ENCODE assay signal across 9 mouse cellular contexts in genomic region chr7:47014564-47015389, GRCm38 (mm10). TPM values are rescaled to one million over a fixed set of nuclear protein-coding genes. Genes with fewer than 3 reads are reported as not detected.
DNase-seq lines count a peak whose midpoint lies in the region; ATAC-seq and TF ChIP-seq lines count a peak whose summit lies in the region.
"Had no signal": no experiment of that assay in that cellular context is flagged by ENCODE, and none has a peak within 500 bp of the region (broad histone marks: within the 10 kb centered on the region; RNA-seq: fewer than 3 reads in every experiment).

No protein-coding gene starts in this region.

- no peak overlapping the region for H3K4me3 ChIP-seq in forebrain, embryonic 15.5 days
- H3K4me3 ChIP-seq in forebrain, embryonic 11.5 days (ENCODE audit: low read depth, low read length), result no peak overlapping the region
- no peak overlapping the region for H3K4me3 ChIP-seq in heart, embryonic 14.5 days (ENCODE audit: control insufficient read depth in 1 of 2, insufficient read depth in 1 of 2, low read depth in 1 of 2, low read length in 2 of 2)
- no peak overlapping the region for H3K4me3 ChIP-seq in lung, embryonic 14.5 days (ENCODE audit: low read depth, low read length)

- no peak overlapping the region for H3K4me2 ChIP-seq in forebrain, embryonic 15.5 days (replicated peaks)
- no peak overlapping the region for H3K4me2 ChIP-seq in forebrain, embryonic 11.5 days (ENCODE audit: low read depth, low read length, severe bottlenecking)
- H3K4me2 ChIP-seq in heart, embryonic 14.5 days (ENCODE audit: low read length), result peak overlapping the region; percentile 45; the same call in 1 of the 2 replicates
- peak overlapping the region; percentile 43; the same call in 1 of the 2 replicates for H3K4me2 ChIP-seq in lung, embryonic 14.5 days

- H3K27ac ChIP-seq in forebrain, embryonic 15.5 days (replicated peaks), result 0 out of 2 replicates have a peak overlapping the region, but pooled peaks have one; percentile 38
- no peak overlapping the region for H3K27ac ChIP-seq in forebrain, embryonic 11.5 days (ENCODE audit: low read depth, low read length)
- peak overlapping the region; percentile 86 to 91 for H3K27ac ChIP-seq in heart, embryonic 14.5 days (replicated peaks in 1 of 2; ENCODE audit: control insufficient read depth in 1 of 2, insufficient read depth in 1 of 2, low read depth in 2 of 2, low read length in 2 of 2)
- H3K27ac ChIP-seq in lung, embryonic 14.5 days (ENCODE audit: low read depth), result peak overlapping the region; percentile 84

- WGBS in forebrain, embryonic 15.5 days, result 53% methylated on average over 11 of the region's 11 CpGs
- 67% methylated on average over 10 of the region's 11 CpGs for WGBS in forebrain, embryonic 11.5 days
- 47% methylated on average over 10 of the region's 11 CpGs for WGBS in heart, embryonic 14.5 days
- 49% methylated on average over 10 of the region's 11 CpGs for whole genome bisulfite sequencing in lung, embryonic 14.5 days

- H3K4me1 ChIP-seq in forebrain, embryonic 15.5 days, result peaks cover 12% of the 10 kb centered on the region
- H3K4me1 ChIP-seq in forebrain, embryonic 11.5 days (replicated peaks; ENCODE audit: control insufficient read depth, insufficient read depth, low read length), result no peaks in the 10 kb centered on the region
- H3K4me1 ChIP-seq in heart, embryonic 14.5 days (ENCODE audit: control insufficient read depth in 2 of 2, insufficient read depth in 2 of 2, low read length in 2 of 2), result peaks cover 16 to 23% of the 10 kb centered on the region in 2 experiments
- peaks cover 7% of the 10 kb centered on the region for H3K4me1 ChIP-seq in lung, embryonic 14.5 days (ENCODE audit: insufficient read depth)

- H3K9ac ChIP-seq in forebrain, embryonic 15.5 days (replicated peaks), result no peak overlapping the region
- no peak overlapping the region for H3K9ac ChIP-seq in forebrain, embryonic 11.5 days (ENCODE audit: low read length)
- H3K9ac ChIP-seq in heart, embryonic 14.5 days (ENCODE audit: low read length), result peak overlapping the region; percentile 30; the same call in 1 of the 2 replicates
- H3K9ac ChIP-seq in lung, embryonic 14.5 days, result no peak overlapping the region

- no peaks in the 10 kb centered on the region for H3K27me3 ChIP-seq in forebrain, embryonic 15.5 days
- H3K27me3 ChIP-seq in forebrain, embryonic 11.5 days (ENCODE audit: control insufficient read depth, insufficient read depth, low read length), result no peaks in the 10 kb centered on the region
- H3K27me3 ChIP-seq in heart, embryonic 14.5 days (ENCODE audit: control insufficient read depth, insufficient read depth, low read length), result no peaks in the 10 kb centered on the region
- H3K27me3 ChIP-seq in lung, embryonic 14.5 days (ENCODE audit: insufficient read depth, low read length), result no peaks in the 10 kb centered on the region

- TF ChIP-seq CTCF in lung, embryonic 14.5 days (IDR thresholded peaks at IDR 0.05; ENCODE audit: low read depth), result no peak

- ATAC-seq in forebrain, embryonic 15.5 days (replicated peaks), result no peak
- no peak for ATAC-seq in forebrain, embryonic 11.5 days (replicated peaks; ENCODE audit: low FRiP score)
- ATAC-seq in heart, embryonic 14.5 days (ENCODE audit: insufficient number of reproducible peaks, insufficient read depth, low FRiP score, low read depth), result 0 out of 2 replicates have a peak, but pooled peaks have one; percentile 36
- no peak for ATAC-seq in lung, embryonic 14.5 days (ENCODE audit: insufficient read depth)

- no peaks in the 10 kb centered on the region for H3K9me3 ChIP-seq in forebrain, embryonic 15.5 days
- H3K9me3 ChIP-seq in forebrain, embryonic 11.5 days (ENCODE audit: control insufficient read depth, low read length), result no peaks in the 10 kb centered on the region
- no peaks in the 10 kb centered on the region for H3K9me3 ChIP-seq in heart, embryonic 14.5 days (ENCODE audit: control insufficient read depth, low read length)
- H3K9me3 ChIP-seq in lung, embryonic 14.5 days (ENCODE audit: low read depth, low read length), result no peaks in the 10 kb centered on the region

- DNase-seq in forebrain, embryonic 11.5 days (ENCODE audit: low spot score), result no peak
- DNase-seq in Muller cell, postnatal 12 days (ENCODE audit: inconsistent ontology term), result peak; percentile 62
- DNase-seq in lung, embryonic 14.5 days, result peak; percentile 58
- no peak for DNase-seq in layer of hippocampus, adult 11-12 months (ENCODE audit: low spot score)
- no peak for DNase-seq in cerebellum, adult 11-12 months
- DNase-seq in layer of hippocampus, adult 18-20 months (ENCODE audit: low spot score in 2 of 2), result no peak

- H3K36me3 ChIP-seq in forebrain, embryonic 15.5 days, result no peaks in the 10 kb centered on the region
- no peaks in the 10 kb centered on the region for H3K36me3 ChIP-seq in forebrain, embryonic 11.5 days (ENCODE audit: control insufficient read depth, insufficient read depth, low read length)
- no peaks in the 10 kb centered on the region for H3K36me3 ChIP-seq in heart, embryonic 14.5 days (ENCODE audit: control insufficient read depth, insufficient read depth, low read length)
- no peaks in the 10 kb centered on the region for H3K36me3 ChIP-seq in lung, embryonic 14.5 days (ENCODE audit: insufficient read depth)

RNA-seq across cellular contexts. Expression of gene Spty2d1, which starts 6.6 kb away (rescaled TPM):
- 11.5 and 12.2 TPM in 2 replicates for polyA plus RNA-seq in forebrain, embryonic 15.5 days (2015; fragmentation: Nextera tagmentation; extraction: Ambion mirVana)
- 12.7 and 14.0 TPM in 2 replicates for polyA plus RNA-seq in forebrain, embryonic 11.5 days (2014; fragmentation: Nextera tagmentation; extraction: Ambion mirVana)
- polyA plus RNA-seq in heart, embryonic 14.5 days (2014; fragmentation: Nextera tagmentation; extraction: Ambion mirVana), result 13.0 and 14.0 TPM in 2 replicates
- polyA plus RNA-seq in lung, embryonic 14.5 days (2014; fragmentation: Nextera tagmentation; extraction: Ambion mirVana), result 23.6 and 23.8 TPM in 2 replicates
- total RNA-seq in layer of hippocampus, adult 18-20 months (2021), result 10 to 100 TPM; 18.7 to 20.4 TPM

RNA-seq across cellular contexts. Expression of gene Gm9999, which starts 31.4 kb away (rescaled TPM):
- not detected in 2 replicates for polyA plus RNA-seq in forebrain, embryonic 15.5 days (2015; fragmentation: Nextera tagmentation; extraction: Ambion mirVana)
- polyA plus RNA-seq in forebrain, embryonic 11.5 days (2014; fragmentation: Nextera tagmentation; extraction: Ambion mirVana), result not detected in 2 replicates
- not detected in 2 replicates for polyA plus RNA-seq in heart, embryonic 14.5 days (2014; fragmentation: Nextera tagmentation; extraction: Ambion mirVana)
- not detected in 2 replicates for polyA plus RNA-seq in lung, embryonic 14.5 days (2014; fragmentation: Nextera tagmentation; extraction: Ambion mirVana)
- total RNA-seq in layer of hippocampus, adult 18-20 months (2021), result not detected
- total RNA-seq: hematopoietic stem cell, adult 5-6 weeks had no signal

RNA-seq across cellular contexts. Expression of gene Tmem86a, which starts 35.6 kb away (rescaled TPM):
- polyA plus RNA-seq in forebrain, embryonic 15.5 days (2015; fragmentation: Nextera tagmentation; extraction: Ambion mirVana), result 25.4 and 25.7 TPM in 2 replicates
- 6.9 and 9.4 TPM in 2 replicates for polyA plus RNA-seq in forebrain, embryonic 11.5 days (2014; fragmentation: Nextera tagmentation; extraction: Ambion mirVana)
- polyA plus RNA-seq in heart, embryonic 14.5 days (2014; fragmentation: Nextera tagmentation; extraction: Ambion mirVana), result 18.0 and 18.7 TPM in 2 replicates
- polyA plus RNA-seq in lung, embryonic 14.5 days (2014; fragmentation: Nextera tagmentation; extraction: Ambion mirVana), result 31.9 and 32.1 TPM in 2 replicates
- total RNA-seq in layer of hippocampus, adult 18-20 months (2021), result 10 to 100 TPM in 1 of 2 experiments, 1 to 10 TPM in 1; 9.4 to 11.7 TPM

RNA-seq across cellular contexts. Expression of gene Uevld, which starts 56.5 kb away (rescaled TPM):
- polyA plus RNA-seq in forebrain, embryonic 15.5 days (2015; fragmentation: Nextera tagmentation; extraction: Ambion mirVana), result 8.1 and 8.9 TPM in 2 replicates
- 13.9 and 14.3 TPM in 2 replicates for polyA plus RNA-seq in forebrain, embryonic 11.5 days (2014; fragmentation: Nextera tagmentation; extraction: Ambion mirVana)
- 9.8 TPM in 2 replicates for polyA plus RNA-seq in heart, embryonic 14.5 days (2014; fragmentation: Nextera tagmentation; extraction: Ambion mirVana)
- 14.9 TPM in 2 replicates for polyA plus RNA-seq in lung, embryonic 14.5 days (2014; fragmentation: Nextera tagmentation; extraction: Ambion mirVana)
- 10 to 100 TPM; 14.3 to 16.4 TPM for total RNA-seq in layer of hippocampus, adult 18-20 months (2021)

Comparison
In these comparisons a context has a peak if more than half of its experiments do, and no peak if none do; other contexts are left out.
1. H3K4me2 ChIP-seq: peak in heart, embryonic 14.5 days (single experiment) and lung, embryonic 14.5 days (single experiment); none in forebrain, embryonic 15.5 days (single experiment) and forebrain, embryonic 11.5 days (single experiment).
2. DNase-seq: peak in Muller cell, postnatal 12 days (single experiment) and lung, embryonic 14.5 days (single experiment); none in forebrain, embryonic 11.5 days (single experiment), layer of hippocampus, adult 11-12 months (single experiment), cerebellum, adult 11-12 months (single experiment) and layer of hippocampus, adult 18-20 months (0 of 2).